Mouse (Mus musculus) hindbrain, postnatal 0 days (tissue): ENCODE measurements around the gene Jun. TPM values are rescaled to one million over a fixed set of nuclear protein-coding genes. Genes with fewer than 3 reads are reported as not detected.

Source experiments
- ATAC-seq: fragments of 200-750 bp; cut with Nextera tagmentation; 2 replicates; pipeline ENCODE4 v1.8.0; 2017; ENCODE audit warnings: mild to moderate bottlenecking, moderate TSS enrichment, moderate library complexity
- DNase-seq: peaks from one replicate; pipeline ENCODE4 v3.0.0-alpha.2; 2015; ENCODE audit warnings: low spot score
- H3K27ac ChIP-seq: fragments of 300-500 bp; sonication (generic); 2 replicates; pipeline ENCODE4 v1.5.1; 2014; ENCODE audit warnings: mild to moderate bottlenecking
- H3K27me3 ChIP-seq: fragments of 300-500 bp; sonication (generic); 2 replicates; pipeline ENCODE4 v1.6.1; 2014; ENCODE audit warnings: low read length, mixed read lengths; ENCODE audit not compliant: insufficient read depth
- H3K36me3 ChIP-seq: fragments of 300-500 bp; sonication (generic); 2 replicates; pipeline ENCODE4 v1.6.1; 2014; ENCODE audit warnings: low read length, mixed read lengths; ENCODE audit not compliant: insufficient read depth
- H3K4me1 ChIP-seq: fragments of 300-500 bp; sonication (generic); 2 replicates; pipeline ENCODE4 v1.6.1; 2014; ENCODE audit warnings: antibody characterized with exemption, low read length, mixed read lengths; ENCODE audit not compliant: insufficient read depth
- H3K4me2 ChIP-seq: fragments of 300-500 bp; sonication (generic); 2 replicates; pipeline ENCODE4 v1.6.1; 2014; ENCODE audit warnings: low read depth, mild to moderate bottlenecking, low read length, moderate library complexity, mixed read lengths
- H3K4me3 ChIP-seq: fragments of 300-500 bp; sonication (generic); 2 replicates; pipeline ENCODE4 v1.5.1; 2014; ENCODE audit warnings: low read length
- H3K9ac ChIP-seq: fragments of 300-500 bp; sonication (generic); replicated peaks from 2 replicates; pipeline ENCODE4 v1.6.1; 2014; ENCODE audit warnings: mild to moderate bottlenecking, low read length, moderate library complexity, mixed read lengths
- H3K9me3 ChIP-seq: fragments of 300-500 bp; sonication (generic); 2 replicates; pipeline ENCODE4 v1.6.1; 2016; ENCODE audit warnings: low read length, mixed read lengths
- CTCF ChIP-seq: IDR thresholded peaks from 2 replicates; pipeline ENCODE4 v1.5.1; 2016; ENCODE audit warnings: antibody characterized with exemption, control low read depth, low read depth
- WGBS: fragments of 180-500 bp; shearing (Covaris S2); extraction: QIAGEN DNeasy Blood & Tissue Kit; methylation state at CpG from one replicate; pipeline ENCODE4 v1.1.7; 2014; 5-methylcytosine and 5-hydroxymethylcytosine counted together
- polyA plus RNA-seq: library from polyadenylated mRNA; unstranded; fragments of >200 nt; fragmentation: Nextera tagmentation; extraction: Ambion mirVana; gene quantifications from 2 replicates; pipeline ENCODE4 v1.2.1, GENCODE M21; 2015
- total RNA-seq: library from RNA; depleted of rRNA; stranded (reverse); fragments of >200 nt; gene quantifications from 2 replicates; pipeline ENCODE4 v1.2.3, GENCODE M21; 2014; rRNA removed

Jun gene
- total and polyA plus RNA-seq, 2 experiments from 2014 or later, result 57.5 to 74.4 TPM

GRCm38 (mm10) chr4:95007759-95008158 is 44.3 kb downstream of the Jun start:
- no peak for TF ChIP-seq CTCF
- 55% methylated on average over 8 of the region's 8 CpGs for WGBS
- no peak overlapping the region for H3K4me3 ChIP-seq

GRCm38 (mm10) chr4:95005251-95005830 is 46.7 kb downstream of the Jun start:
- H3K36me3 ChIP-seq, result no peaks in the 10 kb centered on the region
- no peak overlapping the region for H3K4me3 ChIP-seq
- H3K4me2 ChIP-seq, result no peak overlapping the region
- no peaks in the 10 kb centered on the region for H3K27me3 ChIP-seq
- TF ChIP-seq CTCF, result no peak
- H3K9me3 ChIP-seq, result no peaks in the 10 kb centered on the region
- DNase-seq (no peak), ATAC-seq (no peak)
- no peaks in the 10 kb centered on the region for H3K4me1 ChIP-seq
- H3K27ac ChIP-seq, result no peak overlapping the region
- no peak overlapping the region for H3K9ac ChIP-seq
- 70% methylated on average over 6 of the region's 6 CpGs for WGBS

More at GRCm38 (mm10) chr4:95007759-95008158, 44.3 kb downstream of the Jun start:
- H3K9me3 ChIP-seq, result no peaks in the 10 kb centered on the region
- ATAC-seq (peak; percentile 43; the same call in 1 of the 2 replicates), DNase-seq (no peak)
- H3K9ac ChIP-seq, result no peak overlapping the region
- H3K4me1 ChIP-seq, result no peaks in the 10 kb centered on the region
- no peak overlapping the region for H3K27ac ChIP-seq
- no peaks in the 10 kb centered on the region for H3K27me3 ChIP-seq
- H3K4me2 ChIP-seq, result 0 out of 2 replicates have a peak overlapping the region, but pooled peaks have one; percentile 6
- no peaks in the 10 kb centered on the region for H3K36me3 ChIP-seq

GRCm38 (mm10) chr4:95001043-95001775 is 50.8 kb downstream of the Jun start:
- 62% methylated on average over 6 of the region's 6 CpGs for WGBS

GRCm38 (mm10) chr4:95000147-95000546 is 51.9 kb downstream of the Jun start:
- TF ChIP-seq CTCF, result no peak
- Histone ChIP-seq H3K27ac (no peak overlapping the region), H3K27me3 (no peaks in the 10 kb centered on the region), H3K4me1 (no peaks in the 10 kb centered on the region), H3K4me2 (no peak overlapping the region), H3K9me3 (no peaks in the 10 kb centered on the region), H3K36me3 (no peaks in the 10 kb centered on the region), H3K9ac (no peak overlapping the region), H3K4me3 (no peak overlapping the region)
- ATAC-seq (no peak), DNase-seq (no peak)
- WGBS, result 82% methylated on average over 1 of the region's 1 CpGs

More at GRCm38 (mm10) chr4:95001043-95001775, 50.8 kb downstream of the Jun start:
- H3K36me3 ChIP-seq, result no peaks in the 10 kb centered on the region
- no peak for DNase-seq
- ATAC-seq, result no peak
- no peak overlapping the region for H3K27ac ChIP-seq
- no peaks in the 10 kb centered on the region for H3K9me3 ChIP-seq
- H3K27me3 ChIP-seq, result no peaks in the 10 kb centered on the region
- no peak overlapping the region for H3K9ac ChIP-seq
- no peak overlapping the region for H3K4me2 ChIP-seq
- TF ChIP-seq CTCF, result no peak
- no peaks in the 10 kb centered on the region for H3K4me1 ChIP-seq
- H3K4me3 ChIP-seq, result no peak overlapping the region

GRCm38 (mm10) chr4:94999249-94999648 is 52.8 kb downstream of the Jun start:
- peak; percentile 48 for TF ChIP-seq CTCF
- Histone ChIP-seq H3K36me3 (no peaks in the 10 kb centered on the region), H3K4me1 (no peaks in the 10 kb centered on the region), H3K9me3 (no peaks in the 10 kb centered on the region), H3K4me3 (no peak overlapping the region), H3K27ac (no peak overlapping the region), H3K9ac (no peak overlapping the region), H3K27me3 (no peaks in the 10 kb centered on the region), H3K4me2 (no peak overlapping the region)
- DNase-seq, result no peak
- ATAC-seq, result no peak
- 67% methylated on average over 3 of the region's 3 CpGs for WGBS

Other genes starting within 250 kb of the Jun start
- not detected in 2 replicates for gene Eqtn, start 123.4 kb downstream of the Jun start, total RNA-seq
- gene Eqtn, start 123.4 kb downstream of the Jun start, polyA plus RNA-seq, result 0.34 and 0.37 TPM in 2 replicates
- 18.9 and 36.8 TPM in 2 replicates for gene Mysm1, start 73.1 kb downstream of the Jun start, total RNA-seq
- gene Mysm1, start 73.1 kb downstream of the Jun start, polyA plus RNA-seq, result 30.1 and 31.1 TPM in 2 replicates